Mouse (Mus musculus) B cell, adult 2 months (primary cell): ENCODE data around the gene Mgea5.

Experiments used
- DNase-seq, 2 experiments: peaks; one replicate each; pipeline ENCODE4 v3.0.0; 2022

Gene Mgea5

GRCm38 (mm10) chr19:45725677-45726277, 57.9 kb downstream of the Mgea5 start:
- DNase-seq = no peak

GRCm38 (mm10) chr19:45722188-45722587, 61.4 kb downstream of the Mgea5 start:
- DNase-seq = no peak

- DNase-seq = no peak
Observed at GRCm38 (mm10) chr19:45718286-45718685, 65.4 kb downstream of the Mgea5 start.

- no peak for DNase-seq
Observed at GRCm38 (mm10) chr19:45717493-45718220, 66.0 kb downstream of the Mgea5 start.

- no peak for DNase-seq
Observed at GRCm38 (mm10) chr19:45708704-45709103, 74.9 kb downstream of the Mgea5 start.
